Mouse (Mus musculus) embryonic facial prominence, embryonic 11.5 days (tissue): Measurements from ENCODE around the gene Rgs8. TPM values are rescaled to one million over a fixed set of nuclear protein-coding genes. Genes with fewer than 3 reads are reported as not detected.

Experiments
- ATAC-seq: fragments of 200-750 bp; cut with Nextera tagmentation; replicated peaks from 2 replicates; pipeline ENCODE4 v1.8.0; 2017; ENCODE audit warnings: low read depth; ENCODE audit not compliant: insufficient number of reproducible peaks, low FRiP score, low TSS enrichment
- DNase-seq: peaks from one replicate; pipeline ENCODE4 v3.0.0-alpha.2; 2015; ENCODE audit warnings: low spot score
- H3K27ac ChIP-seq: fragments of 300-500 bp; sonication (generic); replicated peaks from 2 replicates; pipeline ENCODE4 v1.5.1; 2014; ENCODE audit warnings: mild to moderate bottlenecking, low read depth, low read length, control low read depth
- H3K27me3 ChIP-seq: fragments of 300-500 bp; sonication (generic); 2 replicates; pipeline ENCODE4 v1.6.1; 2014; ENCODE audit warnings: mild to moderate bottlenecking, low read length, moderate library complexity, mixed read lengths; ENCODE audit not compliant: control insufficient read depth, insufficient read depth
- H3K36me3 ChIP-seq: fragments of 300-500 bp; sonication (generic); replicated peaks from 2 replicates; pipeline ENCODE4 v1.6.1; 2014; ENCODE audit warnings: low read depth, mild to moderate bottlenecking, low read length, moderate library complexity, mixed read lengths; ENCODE audit not compliant: control insufficient read depth, insufficient read depth
- H3K4me1 ChIP-seq: fragments of 300-500 bp; sonication (generic); 2 replicates; pipeline ENCODE4 v1.6.1; 2014; ENCODE audit warnings: low read length, mixed read lengths; ENCODE audit not compliant: control insufficient read depth, insufficient read depth
- H3K4me2 ChIP-seq: fragments of 300-500 bp; sonication (generic); 2 replicates; pipeline ENCODE4 v1.6.1; 2014; ENCODE audit warnings: low read depth, mild to moderate bottlenecking, control low read depth, low read length, moderate library complexity
- H3K4me3 ChIP-seq: fragments of 300-500 bp; sonication (generic); 2 replicates; pipeline ENCODE4 v1.5.1; 2014; ENCODE audit warnings: low read depth, low read length, control low read depth
- H3K9ac ChIP-seq: fragments of 300-500 bp; sonication (generic); replicated peaks from 2 replicates; pipeline ENCODE4 v1.6.1; 2014; ENCODE audit warnings: mild to moderate bottlenecking, control low read depth, low read length
- H3K9me3 ChIP-seq: fragments of 300-500 bp; sonication (generic); replicated peaks from 2 replicates; pipeline ENCODE4 v1.6.1; 2016; ENCODE audit warnings: mild to moderate bottlenecking, low read length, inconsistent platforms, mixed read lengths; ENCODE audit not compliant: control insufficient read depth
- WGBS: fragments of 180-500 bp; shearing (Covaris S2); extraction: QIAGEN DNeasy Blood & Tissue Kit; methylation state at CpG from one replicate; pipeline ENCODE4 v1.1.7; 2014; 5-methylcytosine and 5-hydroxymethylcytosine counted together
- polyA plus RNA-seq: library from polyadenylated mRNA; unstranded; fragments of >200 nt; fragmentation: Nextera tagmentation; extraction: Ambion mirVana; gene quantifications from 2 replicates; pipeline ENCODE4 v1.2.1, GENCODE M21; 2014

Gene Rgs8
- polyA plus RNA-seq, 1 experiment from 2014 or later: 1.9 TPM

- ATAC-seq (no peak), DNase-seq (no peak)
- Histone ChIP-seq H3K4me2 (no peak overlapping the region), H3K4me3 (no peak overlapping the region), H3K4me1 (no peaks in the 10 kb centered on the region), H3K27ac (no peak overlapping the region), H3K27me3 (no peaks in the 10 kb centered on the region), H3K9me3 (no peaks in the 10 kb centered on the region), H3K9ac (no peak overlapping the region), H3K36me3 (no peaks in the 10 kb centered on the region)
- WGBS: 90% methylated on average over 6 of the region's 6 CpGs
Measured at GRCm38 (mm10) chr1:153694372-153695120, 41.7 kb downstream of the Rgs8 start.

DNA sequence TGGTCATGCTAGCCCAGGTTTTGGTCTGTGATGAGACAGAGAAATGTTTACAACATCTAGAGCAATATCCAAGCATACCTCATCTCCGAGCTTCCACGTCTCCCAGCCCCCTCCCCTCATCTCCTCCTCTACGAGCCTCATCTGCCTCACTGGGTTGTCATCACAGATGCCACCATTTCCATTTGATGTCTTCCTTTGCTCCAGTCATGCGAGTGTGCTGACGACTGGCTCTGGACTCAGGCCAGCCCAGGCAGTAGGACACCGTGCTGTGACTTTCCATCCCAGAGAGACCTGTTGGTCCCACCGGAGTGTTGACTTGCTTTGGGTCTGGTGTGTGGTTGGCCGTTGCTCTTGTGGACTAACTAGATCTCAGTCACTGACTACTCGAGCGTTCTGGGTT lies 42.6 kb downstream of the Rgs8 start:
- no peaks in the 10 kb centered on the region for H3K4me1 ChIP-seq
- no peak overlapping the region for H3K9ac ChIP-seq
- DNase-seq: no peak
- H3K9me3 ChIP-seq: no peaks in the 10 kb centered on the region
- H3K4me3 ChIP-seq: no peak overlapping the region
- H3K4me2 ChIP-seq: no peak overlapping the region
- no peaks in the 10 kb centered on the region for H3K36me3 ChIP-seq
- no peaks in the 10 kb centered on the region for H3K27me3 ChIP-seq
- WGBS: 90% methylated on average over 10 of the region's 10 CpGs
- no peak overlapping the region for H3K27ac ChIP-seq
- ATAC-seq: no peak

DNA sequence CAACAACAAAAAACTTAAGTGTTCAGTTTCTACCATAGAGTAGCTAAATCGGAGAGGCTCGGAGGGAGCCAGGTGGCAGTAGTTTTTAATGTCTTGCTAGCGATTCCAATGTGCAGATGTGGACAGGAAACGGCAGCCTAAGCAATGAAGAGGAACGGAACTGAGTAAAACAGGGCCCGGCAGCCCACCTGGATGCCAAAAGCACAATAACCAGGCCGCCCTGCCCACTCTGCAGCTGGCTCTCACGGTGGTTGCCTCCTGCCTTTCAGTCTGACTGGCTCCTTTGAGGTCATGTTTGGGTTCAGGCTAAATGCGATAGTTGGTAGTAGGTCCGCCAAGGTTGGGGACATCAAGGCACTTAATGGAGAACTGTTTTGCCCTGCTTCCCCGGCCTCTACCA lies 43.3 kb downstream of the Rgs8 start:
- ATAC-seq: no peak
- no peak overlapping the region for H3K9ac ChIP-seq
- no peaks in the 10 kb centered on the region for H3K27me3 ChIP-seq
- H3K36me3 ChIP-seq: no peaks in the 10 kb centered on the region
- no peak overlapping the region for H3K4me3 ChIP-seq
- H3K9me3 ChIP-seq: no peaks in the 10 kb centered on the region
- H3K4me1 ChIP-seq: no peaks in the 10 kb centered on the region
- H3K4me2 ChIP-seq: no peak overlapping the region
- WGBS: 95% methylated on average over 11 of the region's 11 CpGs
- DNase-seq: no peak
- no peak overlapping the region for H3K27ac ChIP-seq

DNA sequence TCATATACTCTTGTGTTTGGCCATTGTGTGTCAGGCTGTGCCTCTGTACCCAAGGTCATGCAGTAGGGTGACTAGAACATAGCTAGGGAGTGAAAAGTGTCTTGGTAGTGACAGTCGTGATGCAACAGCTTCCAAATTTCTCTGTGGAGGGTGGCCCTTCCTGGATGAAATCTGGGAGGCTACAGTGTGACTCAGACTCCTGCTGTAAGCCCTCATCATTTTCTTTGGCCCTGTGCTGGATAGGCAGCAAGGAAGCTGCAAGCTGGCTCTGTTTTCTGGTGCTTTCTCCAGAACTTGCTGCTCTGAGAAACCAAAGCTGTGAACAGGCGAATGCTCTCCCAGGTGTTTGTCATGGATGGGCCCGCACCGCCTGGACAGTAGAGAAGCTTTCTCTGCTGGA lies 43.7 kb downstream of the Rgs8 start:
- WGBS: 90% methylated on average over 4 of the region's 4 CpGs
- Histone ChIP-seq H3K4me1 (no peaks in the 10 kb centered on the region), H3K4me3 (no peak overlapping the region), H3K27ac (no peak overlapping the region), H3K27me3 (no peaks in the 10 kb centered on the region), H3K9me3 (no peaks in the 10 kb centered on the region), H3K9ac (no peak overlapping the region), H3K36me3 (no peaks in the 10 kb centered on the region), H3K4me2 (no peak overlapping the region)
- ATAC-seq: no peak
- no peak for DNase-seq

GRCm38 (mm10) chr1:153697581-153698251 lies 44.9 kb downstream of the Rgs8 start:
- no peaks in the 10 kb centered on the region for H3K36me3 ChIP-seq
- H3K4me2 ChIP-seq: no peak overlapping the region
- H3K4me1 ChIP-seq: no peaks in the 10 kb centered on the region
- H3K9me3 ChIP-seq: no peaks in the 10 kb centered on the region
- ATAC-seq (0 out of 2 replicates have a peak, but pooled peaks have one; percentile 26), DNase-seq (no peak)
- no peak overlapping the region for H3K4me3 ChIP-seq
- no peak overlapping the region for H3K9ac ChIP-seq
- H3K27me3 ChIP-seq: no peaks in the 10 kb centered on the region
- 68% methylated on average over 16 of the region's 16 CpGs for WGBS
- H3K27ac ChIP-seq: no peak overlapping the region

DNA sequence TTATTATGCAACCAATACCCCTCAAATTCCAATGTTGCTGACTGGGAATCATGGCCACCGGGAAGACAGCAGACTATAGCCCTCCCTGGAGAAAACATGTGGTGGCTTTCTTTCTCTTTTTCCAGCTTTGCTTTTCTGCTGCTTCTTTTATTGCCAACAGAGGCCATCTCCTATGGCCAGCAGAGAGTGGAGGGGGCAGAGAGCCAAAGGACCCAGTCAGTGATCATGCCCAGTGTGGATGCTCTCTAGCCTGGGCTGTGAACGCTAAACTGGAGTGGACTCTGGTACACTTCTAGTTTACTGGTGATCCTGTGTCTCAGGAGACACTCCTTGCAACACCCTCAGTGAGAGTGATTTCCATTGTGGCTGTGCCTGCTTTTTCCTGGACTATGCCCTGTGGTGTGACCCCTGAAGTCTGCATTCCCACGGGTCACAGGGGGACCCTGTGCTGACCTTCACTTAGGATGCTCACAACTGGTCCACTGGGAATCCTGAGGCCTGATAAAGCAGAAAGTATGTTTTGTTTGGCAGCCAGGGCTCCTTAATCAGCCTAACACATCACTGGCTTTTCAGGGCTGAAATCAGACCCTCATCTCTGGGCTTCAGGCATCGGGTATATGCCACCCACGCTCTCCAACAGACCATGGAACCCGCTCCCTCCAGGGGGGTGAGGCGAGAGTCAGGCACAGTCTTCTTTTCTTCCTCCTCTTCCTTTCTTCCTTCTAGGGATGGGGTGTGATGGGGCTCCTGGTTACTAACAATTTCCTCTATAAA lies 45.7 kb downstream of the Rgs8 start:
- 49% methylated on average over 7 of the region's 7 CpGs for WGBS
- H3K9me3 ChIP-seq: no peaks in the 10 kb centered on the region
- ATAC-seq: no peak
- no peak for DNase-seq
- H3K4me3 ChIP-seq: no peak overlapping the region
- no peak overlapping the region for H3K4me2 ChIP-seq
- H3K36me3 ChIP-seq: no peaks in the 10 kb centered on the region
- no peak overlapping the region; the same call in 1 of the 2 replicates for H3K27ac ChIP-seq
- 0 out of 2 replicates have a peak, but pooled peaks cover under 1% of the 10 kb centered on the region for H3K4me1 ChIP-seq
- H3K9ac ChIP-seq: no peak overlapping the region
- no peaks in the 10 kb centered on the region for H3K27me3 ChIP-seq

DNA sequence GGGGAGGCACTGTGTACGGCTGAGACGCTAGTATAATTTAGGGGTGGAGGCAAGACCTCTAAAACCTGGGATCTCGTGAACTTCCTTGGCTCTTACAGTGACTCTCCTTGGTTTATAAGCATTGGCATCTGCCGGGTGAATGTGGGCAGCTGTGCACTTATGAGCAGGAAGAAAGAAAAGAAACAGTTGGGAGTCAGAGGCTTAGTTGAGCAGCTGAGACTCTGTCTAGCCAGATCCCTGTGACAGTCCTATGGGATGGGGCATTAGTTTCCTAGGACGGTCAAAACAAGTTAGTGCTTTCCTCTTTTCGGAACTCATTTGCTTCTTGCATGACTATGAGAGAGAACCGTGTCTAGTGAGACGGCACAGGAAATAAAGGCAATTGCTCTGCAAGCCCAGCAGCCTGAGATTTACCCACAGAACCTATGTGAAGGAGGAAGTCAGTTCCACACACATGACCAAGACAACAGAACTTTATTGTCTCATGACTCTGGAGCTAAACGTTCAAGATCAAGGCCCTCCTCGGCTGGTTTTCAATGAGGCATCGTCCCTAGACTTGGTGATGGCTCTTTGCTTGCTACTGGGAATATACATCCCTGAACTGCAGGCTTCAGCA lies 47.7 kb downstream of the Rgs8 start:
- Histone ChIP-seq H3K4me1 (0 out of 2 replicates have a peak, but pooled peaks cover 6% of the 10 kb centered on the region), H3K36me3 (no peaks in the 10 kb centered on the region), H3K27ac (no peak overlapping the region), H3K4me2 (no peak overlapping the region), H3K4me3 (no peak overlapping the region), H3K27me3 (no peaks in the 10 kb centered on the region), H3K9me3 (no peaks in the 10 kb centered on the region), H3K9ac (no peak overlapping the region)
- WGBS: 80% methylated on average over 11 of the region's 11 CpGs
- ATAC-seq (no peak), DNase-seq (no peak)
